Comparison of ENCODE assay signal across 11 mouse cellular contexts in the genomic region with DNA sequence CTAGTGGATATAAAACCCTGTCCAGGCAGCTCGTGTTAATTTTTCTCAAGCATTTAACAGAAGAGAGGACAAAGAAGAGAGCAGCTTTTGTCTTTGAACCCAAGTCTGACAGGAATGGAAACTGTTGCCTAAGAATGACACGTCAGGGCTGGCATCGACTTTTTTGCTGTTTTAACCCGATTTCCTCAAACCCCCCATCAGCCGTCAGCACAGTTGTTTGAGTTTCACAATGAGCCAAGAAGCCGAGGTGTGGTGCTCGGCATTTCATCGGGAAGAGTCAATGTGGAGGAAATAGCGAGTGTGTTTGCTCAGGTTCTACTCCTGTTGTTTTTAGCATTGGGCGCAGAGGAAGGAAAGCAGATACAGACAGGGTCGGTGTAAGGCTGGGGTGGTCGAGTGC.
DNase-seq lines count a peak whose midpoint lies in the region; ATAC-seq and TF ChIP-seq lines count a peak whose summit lies in the region.
"Had no signal": no experiment of that assay in that cellular context is flagged by ENCODE, and none has a peak within 500 bp of the region (broad histone marks: within the 10 kb centered on the region; RNA-seq: fewer than 3 reads in every experiment).

No protein-coding gene starts in this region.

- H3K9me3 ChIP-seq in heart, embryonic 12.5 days (replicated peaks): no peaks in the 10 kb centered on the region
- H3K9me3 ChIP-seq in midbrain, embryonic 14.5 days (ENCODE audit: control insufficient read depth, low read length): no peaks in the 10 kb centered on the region
- H3K9me3 ChIP-seq: limb, embryonic 13.5 days; neural tube, embryonic 12.5 days had no signal

- no peak overlapping the region for H3K27ac ChIP-seq in gastrocnemius, adult 2 months
- H3K27ac ChIP-seq in heart, embryonic 12.5 days (ENCODE audit: poor library complexity, severe bottlenecking): peak overlapping the region; percentile 72; the same call in 1 of the 2 replicates
- no peak overlapping the region for H3K27ac ChIP-seq in midbrain, embryonic 14.5 days (replicated peaks; ENCODE audit: low read depth, low read length)
- no peak overlapping the region for H3K27ac ChIP-seq in cerebellum, adult 2 months (ENCODE audit: insufficient read depth, low read length)
- H3K27ac ChIP-seq: limb, embryonic 13.5 days; neural tube, embryonic 12.5 days had no signal

- no peaks in the 10 kb centered on the region for H3K27me3 ChIP-seq in heart, embryonic 12.5 days (replicated peaks)
- no peaks in the 10 kb centered on the region for H3K27me3 ChIP-seq in midbrain, embryonic 14.5 days (ENCODE audit: control insufficient read depth, insufficient read depth, low read length)
- no peaks in the 10 kb centered on the region for H3K27me3 ChIP-seq in cerebellum, adult 2 months (ENCODE audit: control insufficient read depth, insufficient read depth, low read length)
- H3K27me3 ChIP-seq: limb, embryonic 13.5 days; neural tube, embryonic 12.5 days had no signal

- ATAC-seq in heart, embryonic 12.5 days (ENCODE audit: insufficient number of reproducible peaks, low FRiP score): no peak
- ATAC-seq in midbrain, embryonic 14.5 days (ENCODE audit: low FRiP score, low TSS enrichment): no peak

- no peak overlapping the region for H3K4me2 ChIP-seq in heart, embryonic 12.5 days
- no peak overlapping the region for H3K4me2 ChIP-seq in midbrain, embryonic 14.5 days (ENCODE audit: low read length)
- H3K4me2 ChIP-seq: limb, embryonic 13.5 days; neural tube, embryonic 12.5 days had no signal

- H3K4me3 ChIP-seq in gastrocnemius, adult 2 months: no peak overlapping the region
- no peak overlapping the region for H3K4me3 ChIP-seq in heart, embryonic 12.5 days
- no peak overlapping the region for H3K4me3 ChIP-seq in midbrain, embryonic 14.5 days (replicated peaks; ENCODE audit: low read depth, low read length)
- H3K4me3 ChIP-seq in cerebellum, adult 2 months (replicated peaks; ENCODE audit: insufficient read depth, low read depth, low read length): no peak overlapping the region
- H3K4me3 ChIP-seq: limb, embryonic 13.5 days; neural tube, embryonic 12.5 days had no signal

- intact Hi-C loops in gastrocnemius, adult 2 months (cut with DNase I): no loop called here
- intact Hi-C loops in gastrocnemius, postnatal 36 days (cut with DNase I): no loop called here

- no peak overlapping the region for H3K9ac ChIP-seq in heart, embryonic 12.5 days
- no peak overlapping the region for H3K9ac ChIP-seq in midbrain, embryonic 14.5 days (replicated peaks; ENCODE audit: low read length)
- H3K9ac ChIP-seq: limb, embryonic 13.5 days; neural tube, embryonic 12.5 days had no signal

- DNase-seq in gastrocnemius, adult 2 months: peak; percentile 32
- no peak for DNase-seq in gastrocnemius, postnatal 36 days
- DNase-seq in 416B (ENCODE audit: low read depth): peak; percentile 82
- DNase-seq in lung, postnatal 14 days: peak; percentile 55
- DNase-seq in midbrain, embryonic 14.5 days: no peak
- no peak for DNase-seq in cerebellum, adult 2 months
- DNase-seq in embryo, embryonic 10 days (ENCODE audit: low spot score): no peak
- DNase-seq: cerebellum, adult 18-20 months had no signal

- no peak for TF ChIP-seq POLR2A in cerebellum, adult 2 months (IDR thresholded peaks at IDR 0.05; ENCODE audit: borderline replicate concordance, insufficient read depth, low read length)

- peaks cover 13% of the 10 kb centered on the region; the same call in 1 of the 2 replicates for H3K36me3 ChIP-seq in heart, embryonic 12.5 days
- no peaks in the 10 kb centered on the region for H3K36me3 ChIP-seq in midbrain, embryonic 14.5 days (ENCODE audit: control insufficient read depth, insufficient read depth, low read length)
- H3K36me3 ChIP-seq: neural tube, embryonic 12.5 days had no signal

- H3K4me1 ChIP-seq in heart, embryonic 12.5 days (replicated peaks): peaks cover 60% of the 10 kb centered on the region
- no peaks in the 10 kb centered on the region for H3K4me1 ChIP-seq in midbrain, embryonic 14.5 days (ENCODE audit: control insufficient read depth, insufficient read depth, low read length)
- no peaks in the 10 kb centered on the region for H3K4me1 ChIP-seq in cerebellum, adult 2 months (ENCODE audit: control insufficient read depth, insufficient read depth, low read length)

- 56% methylated on average over 12 of the region's 12 CpGs for WGBS in heart, embryonic 12.5 days
- WGBS in midbrain, embryonic 14.5 days: 90% methylated on average over 12 of the region's 12 CpGs
- WGBS in cerebellum, adult 2 months: 80% methylated on average over 12 of the region's 12 CpGs

- TF ChIP-seq CTCF in gastrocnemius, adult 2 months (IDR thresholded peaks at IDR 0.05): no peak
- no peak for TF ChIP-seq CTCF in cerebellum, adult 2 months (IDR thresholded peaks at IDR 0.05; ENCODE audit: borderline replicate concordance, insufficient read depth, low read depth, low read length)

Comparison
In these comparisons a context has a peak if more than half of its experiments do, and no peak if none do; other contexts are left out.
1. DNase-seq: peak in gastrocnemius, adult 2 months (single experiment), 416B (single experiment) and lung, postnatal 14 days (single experiment); none in gastrocnemius, postnatal 36 days (0 of 2), midbrain, embryonic 14.5 days (single experiment), cerebellum, adult 2 months (0 of 2) and embryo, embryonic 10 days (single experiment).